Mouse (Mus musculus) CH12.LX (cell line): ENCODE results near the gene Inhbb. TPM values are rescaled to one million over a fixed set of nuclear protein-coding genes. Genes with fewer than 3 reads are reported as not detected.

Source experiments
- DNase-seq: peaks from one replicate; pipeline ENCODE4 v3.0.0-alpha.2; 2013; ENCODE audit errors: extremely low read depth
- H3K27ac ChIP-seq: 2 replicates; pipeline ENCODE4 v1.5.1; 2012; ENCODE audit warnings: low read depth, mild to moderate bottlenecking, control low read depth, moderate library complexity; ENCODE audit not compliant: insufficient read depth
- H3K27me3 ChIP-seq: replicated peaks from 2 replicates; pipeline ENCODE3; 2012; ENCODE audit warnings: inconsistent platforms
- H3K36me3 ChIP-seq, 2 experiments: replicated peaks in 1 of 2; 2 replicates each; pipeline versions ENCODE3 to v1.6.1; 2012; ENCODE audit warnings: inconsistent platforms in 1 of 2, low read length in 1 of 2, mild to moderate bottlenecking in 1 of 2, mixed read lengths in 1 of 2, moderate library complexity in 1 of 2; ENCODE audit not compliant: control insufficient read depth in 1 of 2, insufficient read depth in 1 of 2
- H3K4me1 ChIP-seq, 2 experiments: 2 replicates each; pipeline ENCODE4 v1.6.1; 2012; ENCODE audit warnings: inconsistent platforms in 1 of 2, moderate library complexity in 1 of 2; ENCODE audit not compliant: insufficient read depth in 2 of 2, control insufficient read depth in 1 of 2
- H3K4me2 ChIP-seq: 2 replicates; pipeline ENCODE4 v1.6.1; 2012; ENCODE audit warnings: low read depth, mild to moderate bottlenecking, control low read depth; ENCODE audit not compliant: poor library complexity, insufficient read depth, severe bottlenecking
- H3K4me3 ChIP-seq, 3 experiments: fragments of 150-350 bp in 1 of 3; sonication (generic) in 1 of 3; replicated peaks in 1 of 3; 2 replicates each; pipeline versions ENCODE3 to v1.5.1; 2011 to 2012; ENCODE audit warnings: low read depth in 2 of 3, low read length in 2 of 3, mild to moderate bottlenecking in 2 of 3, moderate library complexity in 2 of 3, control low read depth in 1 of 3, improper control_type of control experiment in 1 of 3, inconsistent platforms in 1 of 3, mixed read lengths in 1 of 3; ENCODE audit not compliant: poor library complexity in 1 of 3
- H3K79me2 ChIP-seq: replicated peaks from 2 replicates; pipeline ENCODE4 v1.6.1; 2012; ENCODE audit warnings: mild to moderate bottlenecking, moderate library complexity; ENCODE audit not compliant: control insufficient read depth, poor library complexity, insufficient read depth, severe bottlenecking; ENCODE audit errors: extremely low read depth
- H3K9ac ChIP-seq: 2 replicates; pipeline ENCODE4 v1.6.1; 2012; ENCODE audit warnings: low read depth, mild to moderate bottlenecking, control low read depth, moderate library complexity; ENCODE audit not compliant: insufficient read depth
- H3K9me3 ChIP-seq: replicated peaks from 2 replicates; pipeline ENCODE3; 2012; ENCODE audit warnings: low read length, inconsistent platforms, mixed read lengths
- BHLHE40 ChIP-seq: IDR thresholded peaks from 2 replicates; pipeline ENCODE4 v1.6.1; 2011; ENCODE audit warnings: mild to moderate bottlenecking, low read depth, low read length, improper control_type of control experiment
- CHD1 ChIP-seq: IDR thresholded peaks from 2 replicates; pipeline ENCODE4 v1.6.1; 2012; ENCODE audit warnings: low read depth, low read length, improper control_type of control experiment, inconsistent platforms
- E2F4 ChIP-seq: IDR thresholded peaks from 2 replicates; pipeline ENCODE4 v1.6.1; 2011; ENCODE audit warnings: low read depth, low read length, improper control_type of control experiment; ENCODE audit not compliant: insufficient replicate concordance
- EP300 ChIP-seq: IDR thresholded peaks from 2 replicates; pipeline ENCODE4 v1.6.1; 2011; ENCODE audit warnings: low read length, improper control_type of control experiment
- ETS1 ChIP-seq: conservative IDR thresholded peaks from 2 replicates; pipeline ENCODE4 v1.6.1; 2012; ENCODE audit warnings: low read depth, mild to moderate bottlenecking, inconsistent platforms, low read length, improper control_type of control experiment, moderate library complexity
- GABPA ChIP-seq: IDR thresholded peaks from 2 replicates; pipeline ENCODE4 v1.6.1; 2012; ENCODE audit warnings: low read depth, low read length, improper control_type of control experiment, inconsistent platforms; ENCODE audit not compliant: insufficient replicate concordance
- HCFC1 ChIP-seq: IDR thresholded peaks from 2 replicates; pipeline ENCODE4 v1.6.1; 2012; ENCODE audit warnings: low read depth, mild to moderate bottlenecking, inconsistent platforms, low read length, improper control_type of control experiment
- JUN ChIP-seq: IDR thresholded peaks from 2 replicates; pipeline ENCODE4 v1.6.1; 2011; ENCODE audit warnings: low read depth, mild to moderate bottlenecking, low read length, improper control_type of control experiment, moderate library complexity; ENCODE audit not compliant: insufficient read depth
- JUND ChIP-seq: conservative IDR thresholded peaks from 2 replicates; pipeline ENCODE4 v1.6.1; 2011; ENCODE audit warnings: low read depth, low read length, improper control_type of control experiment
- KAT2A ChIP-seq: IDR thresholded peaks from 2 replicates; pipeline ENCODE4 v1.6.1; 2012; ENCODE audit warnings: low read length, improper control_type of control experiment, inconsistent platforms; ENCODE audit not compliant: insufficient replicate concordance
- MAX ChIP-seq: IDR thresholded peaks from 2 replicates; pipeline ENCODE4 v1.6.1; 2011; ENCODE audit warnings: low read length, improper control_type of control experiment
- MAZ ChIP-seq: IDR thresholded peaks from 2 replicates; pipeline ENCODE4 v1.6.1; 2012; ENCODE audit warnings: low read depth, mild to moderate bottlenecking, inconsistent platforms, low read length, improper control_type of control experiment, moderate library complexity
- MEF2A ChIP-seq: IDR thresholded peaks from 2 replicates; pipeline ENCODE4 v1.6.1; 2014; ENCODE audit warnings: low read depth, mild to moderate bottlenecking, inconsistent platforms, low read length, improper control_type of control experiment, borderline replicate concordance
- MXI1 ChIP-seq: IDR thresholded peaks from 2 replicates; pipeline ENCODE4 v1.6.1; 2011; ENCODE audit warnings: mild to moderate bottlenecking, low read depth, low read length, improper control_type of control experiment
- MYC ChIP-seq: IDR thresholded peaks from 2 replicates; pipeline ENCODE4 v1.6.1; 2011; ENCODE audit warnings: low read depth, mild to moderate bottlenecking, improper control_type of control experiment, low read length
- NELFE ChIP-seq: IDR thresholded peaks from 2 replicates; pipeline ENCODE4 v1.6.1; 2011; ENCODE audit warnings: low read depth, low read length, improper control_type of control experiment
- PAX5 ChIP-seq: IDR thresholded peaks from 2 replicates; pipeline ENCODE4 v1.6.1; 2012; ENCODE audit warnings: low read length, inconsistent platforms, mixed read lengths
- POLR2A ChIP-seq: IDR thresholded peaks from 2 replicates; pipeline ENCODE4 v1.6.1; 2011; ENCODE audit warnings: low read depth, mild to moderate bottlenecking, improper control_type of control experiment, low read length
- RCOR1 ChIP-seq: conservative IDR thresholded peaks from 2 replicates; pipeline ENCODE4 v1.6.1; 2012; ENCODE audit warnings: low read depth, mild to moderate bottlenecking, inconsistent platforms, low read length, improper control_type of control experiment
- SIN3A ChIP-seq: IDR thresholded peaks from 2 replicates; pipeline ENCODE4 v1.6.1; 2012; ENCODE audit warnings: low read length, improper control_type of control experiment, inconsistent platforms
- SMC3 ChIP-seq: IDR thresholded peaks from 2 replicates; pipeline ENCODE4 v1.6.1; 2011; ENCODE audit warnings: low read depth, low read length, improper control_type of control experiment
- TCF12 ChIP-seq: IDR thresholded peaks from 2 replicates; pipeline ENCODE4 v1.6.1; 2014; ENCODE audit warnings: low read depth, mild to moderate bottlenecking, inconsistent platforms, low read length, improper control_type of control experiment
- USF1 ChIP-seq: IDR thresholded peaks from 2 replicates; pipeline ENCODE4 v1.6.1; 2014; ENCODE audit warnings: low read depth, mild to moderate bottlenecking, inconsistent platforms, low read length, improper control_type of control experiment
- USF2 ChIP-seq: conservative IDR thresholded peaks from 2 replicates; pipeline ENCODE4 v1.6.1; 2011; ENCODE audit warnings: low read depth, low read length, improper control_type of control experiment
- ZC3H11A ChIP-seq: IDR thresholded peaks from 2 replicates; pipeline ENCODE4 v1.6.1; 2012; ENCODE audit warnings: low read depth, mild to moderate bottlenecking, inconsistent platforms, low read length, improper control_type of control experiment
- ZKSCAN1 ChIP-seq: IDR thresholded peaks from 2 replicates; pipeline ENCODE4 v1.6.1; 2012; ENCODE audit warnings: low read depth, inconsistent platforms, low read length, improper control_type of control experiment, borderline replicate concordance
- dilution Hi-C: fragments of 300-500 bp; cut with MboI; formaldehyde crosslinking; loops from 2 replicates; pipeline ENCODE4 v1.14.3; 2020; ENCODE audit warnings: low sequenced_read_pairs; ENCODE audit not compliant: extremely low pct_unique_long_range_greater_than_20kb, extremely low pct_ligation_motif_present
- in situ Hi-C: fragments of 300-500 bp; cut with MboI; formaldehyde crosslinking; loops from 3 replicates; pipeline ENCODE4 v1.14.3; 2019; ENCODE audit warnings: low sequenced_read_pairs, low pct_ligation_motif_present, low pct_unique_long_range_greater_than_20kb, mixed read lengths
- polyA plus RNA-seq: library from polyadenylated mRNA; unstranded; fragments of >175 nt; gene quantifications from 2 replicates; pipeline ENCODE4 v1.2.1, GENCODE M21; 2012; ENCODE audit warnings: low read depth; ENCODE audit not compliant: insufficient read length
- total RNA-seq, 2 experiments: library from RNA; depleted of rRNA; stranded (reverse); fragments of 300-350 nt in 1 of 2; fragments of >200 nt in 1 of 2; gene quantifications; 2 replicates each; pipeline ENCODE4 v1.2.3; 2012 to 2014

Inhbb gene
- total and polyA plus RNA-seq, 3 experiments: not detected

DNA sequence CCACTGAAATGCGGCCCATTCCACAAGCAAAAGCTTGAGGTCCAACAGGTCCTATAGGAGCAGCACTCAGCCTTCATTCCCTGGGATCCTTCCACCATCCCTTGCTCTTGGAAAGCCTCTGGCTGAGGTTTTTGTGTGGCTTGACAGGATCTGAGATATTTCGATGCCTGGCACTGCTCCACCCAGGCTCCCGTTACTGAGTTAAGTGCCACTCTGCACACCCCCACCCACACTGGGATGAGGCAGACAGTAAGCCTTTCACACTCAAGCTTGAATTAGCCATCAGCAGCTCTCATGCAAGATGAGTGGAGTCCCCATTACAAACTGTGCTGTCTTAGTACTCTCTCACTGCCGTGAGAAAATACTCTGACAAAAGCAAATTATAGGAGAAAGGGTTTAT, 41.4 kb downstream of the Inhbb start:
- no peaks in the 10 kb centered on the region for H3K79me2 ChIP-seq
- in situ Hi-C loops: no loop called here
- H3K9me3 ChIP-seq: peaks cover 73% of the 10 kb centered on the region
- H3K4me3 ChIP-seq: no peak overlapping the region
- dilution Hi-C loops: no loop called here
- H3K27ac ChIP-seq: no peak overlapping the region
- no peaks in the 10 kb centered on the region for H3K36me3 ChIP-seq
- no peaks in the 10 kb centered on the region for H3K27me3 ChIP-seq
- no peak overlapping the region for H3K9ac ChIP-seq
- no peaks in the 10 kb centered on the region for H3K4me1 ChIP-seq
- TF ChIP-seq SMC3 (no peak), ETS1 (no peak), JUND (no peak), KAT2A (no peak), E2F4 (no peak), RCOR1 (no peak), SIN3A (no peak), BHLHE40 (no peak), MYC (no peak), USF1 (no peak), JUN (no peak), EP300 (no peak), NELFE (no peak), MAX (no peak), MXI1 (no peak), POLR2A (no peak)
- DNase-seq: no peak
- H3K4me2 ChIP-seq: no peak overlapping the region

GRCm38 (mm10) chr1:119375376-119375775, 46.7 kb downstream of the Inhbb start:
- H3K9me3 ChIP-seq: peaks cover 62% of the 10 kb centered on the region
- H3K27ac ChIP-seq: no peak overlapping the region
- no peak for DNase-seq
- in situ Hi-C loops: no loop called here
- no peak overlapping the region for H3K4me2 ChIP-seq
- H3K9ac ChIP-seq: no peak overlapping the region
- no peak for TF ChIP-seq CHD1
- TF ChIP-seq TCF12: no peak
- no peak for TF ChIP-seq KAT2A
- TF ChIP-seq RCOR1: no peak
- no peak for TF ChIP-seq ZKSCAN1
- TF ChIP-seq MXI1: no peak
- no peak for TF ChIP-seq MEF2A
- no peak for TF ChIP-seq GABPA
- no peak for TF ChIP-seq POLR2A
- TF ChIP-seq USF1: no peak
- no peak for TF ChIP-seq JUN
- no peak for TF ChIP-seq SIN3A
- no peak for TF ChIP-seq PAX5
- TF ChIP-seq EP300: no peak
- TF ChIP-seq ZC3H11A: no peak
- no peak for TF ChIP-seq MAZ
- TF ChIP-seq USF2: no peak
- TF ChIP-seq HCFC1: no peak
- TF ChIP-seq MAX: no peak
- no peak overlapping the region for H3K4me3 ChIP-seq
- no peaks in the 10 kb centered on the region for H3K4me1 ChIP-seq
- H3K36me3 ChIP-seq: no peaks in the 10 kb centered on the region
- H3K79me2 ChIP-seq: no peaks in the 10 kb centered on the region
- H3K27me3 ChIP-seq: no peaks in the 10 kb centered on the region
- dilution Hi-C loops: no loop called here
